Mouse (Mus musculus) regulatory T cell (primary cell): Measurements from ENCODE around the gene Fam81a.

Experiments
- in situ Hi-C: fragments of 300-600 bp; cut with MboI, MseI; formaldehyde crosslinking; loops from one replicate; pipeline ENCODE4 v1.15.1; 2025; ENCODE audit warnings: high pct_unique_total_duplicates

The Fam81a gene

DNA sequence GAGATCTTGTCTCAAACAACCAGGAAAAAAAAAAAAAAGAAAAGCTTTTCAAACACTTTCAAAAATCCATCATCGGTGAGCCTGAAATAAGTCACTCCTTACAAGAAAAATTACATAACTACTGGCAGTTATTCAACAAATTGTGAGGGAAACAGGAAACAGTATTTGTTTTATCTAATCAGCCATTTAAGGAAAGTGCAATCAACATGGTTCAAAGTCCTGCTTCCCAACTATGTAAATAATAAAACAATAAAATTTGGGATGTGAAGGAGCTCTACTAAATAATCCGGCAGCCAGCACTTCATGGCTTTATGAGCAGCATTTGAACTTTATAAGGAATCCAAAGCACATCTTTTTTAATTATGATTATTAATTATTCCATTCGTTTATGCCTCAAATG is 80.3 kb downstream of the Fam81a start:
- in situ Hi-C loops: no loop called here

GRCm38 (mm10) chr9:70053411-70053810 is 88.9 kb downstream of the Fam81a start:
- in situ Hi-C loops: no loop called here

DNA sequence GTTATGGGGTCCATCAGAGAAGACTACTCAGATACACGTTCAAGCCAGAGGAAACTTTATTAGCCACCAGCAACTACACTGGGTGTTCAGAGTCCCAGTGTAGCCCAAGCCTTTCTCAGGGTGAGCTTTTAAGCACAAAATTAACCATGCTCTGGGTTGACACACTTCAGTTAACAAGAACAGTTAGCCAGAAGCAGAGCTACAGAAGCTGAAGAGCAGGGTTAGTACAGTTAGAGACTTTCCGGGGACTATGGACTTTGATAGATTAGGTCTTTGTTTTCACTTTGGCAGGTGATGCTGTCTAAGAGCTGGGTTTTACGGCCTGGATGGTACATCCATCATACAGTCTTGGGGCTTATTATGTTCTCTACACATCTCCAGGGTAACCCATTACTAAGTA is 89.6 kb downstream of the Fam81a start:
- in situ Hi-C loops: no loop called here

- in situ Hi-C loops: no loop called here
These were observed 92.5 kb downstream of the Fam81a start for GRCm38 (mm10) chr9:70049839-70050238.

DNA sequence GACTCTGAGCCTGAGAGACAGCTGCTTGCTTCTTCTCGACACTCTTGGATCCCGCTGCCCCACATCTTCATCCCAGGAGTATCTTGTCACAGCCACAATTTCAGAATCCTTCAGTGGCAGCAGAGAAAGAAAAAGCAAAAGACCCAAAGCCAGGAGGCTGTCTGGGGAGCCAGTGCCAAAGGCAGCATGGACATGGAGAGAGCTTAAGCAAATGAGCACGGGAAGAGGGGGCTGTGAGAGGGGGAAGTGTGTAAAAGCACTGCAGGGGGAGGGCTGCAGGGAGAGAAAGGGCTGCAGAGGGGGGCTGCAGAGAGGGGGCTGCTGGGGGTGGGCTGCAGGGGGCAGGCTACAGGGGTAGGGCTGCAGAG is 93.0 kb downstream of the Fam81a start:
- in situ Hi-C loops: no loop called here

- in situ Hi-C loops: no loop called here
These were observed 93.5 kb downstream of the Fam81a start for GRCm38 (mm10) chr9:70048751-70049415.

DNA sequence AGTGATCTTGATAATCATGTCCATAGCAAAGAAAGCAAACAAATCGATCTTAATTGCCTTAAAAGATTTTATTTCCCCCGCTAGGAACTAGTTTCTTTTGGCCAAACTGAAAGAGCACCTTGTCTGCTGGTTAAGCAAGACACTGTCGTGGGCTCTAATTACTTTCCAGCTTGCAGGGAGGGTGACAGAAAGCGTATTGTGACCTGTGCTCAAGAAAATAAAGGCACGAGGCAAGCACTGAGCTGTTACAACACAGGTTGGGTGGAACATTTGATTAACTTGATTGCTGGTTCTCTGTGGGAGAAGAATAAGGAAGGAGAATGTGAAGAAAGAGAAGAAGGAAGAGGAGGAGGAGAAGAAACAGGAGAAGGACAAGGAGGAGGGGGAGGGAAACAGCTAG is 94.1 kb downstream of the Fam81a start:
- in situ Hi-C loops: no loop called here

DNA sequence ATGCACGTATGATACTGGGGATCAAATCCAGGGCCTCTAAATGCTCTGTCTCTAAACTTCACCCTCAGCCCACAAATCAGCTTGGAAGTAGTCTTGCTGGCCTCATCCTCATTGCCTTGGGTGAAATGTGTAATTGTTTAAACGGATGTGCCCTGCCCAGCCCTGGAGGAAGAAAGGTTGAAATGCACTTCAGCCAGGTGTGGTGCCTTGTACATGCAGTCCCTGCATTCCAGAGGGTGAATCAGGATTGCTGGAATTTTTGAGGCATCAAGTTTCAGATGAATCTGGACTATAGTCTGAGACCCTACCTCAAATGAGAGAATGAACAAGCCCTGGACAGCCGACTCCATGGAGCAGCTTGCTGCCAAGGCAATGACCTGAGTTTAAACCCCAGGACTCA is 94.5 kb downstream of the Fam81a start:
- in situ Hi-C loops: no loop called here

DNA sequence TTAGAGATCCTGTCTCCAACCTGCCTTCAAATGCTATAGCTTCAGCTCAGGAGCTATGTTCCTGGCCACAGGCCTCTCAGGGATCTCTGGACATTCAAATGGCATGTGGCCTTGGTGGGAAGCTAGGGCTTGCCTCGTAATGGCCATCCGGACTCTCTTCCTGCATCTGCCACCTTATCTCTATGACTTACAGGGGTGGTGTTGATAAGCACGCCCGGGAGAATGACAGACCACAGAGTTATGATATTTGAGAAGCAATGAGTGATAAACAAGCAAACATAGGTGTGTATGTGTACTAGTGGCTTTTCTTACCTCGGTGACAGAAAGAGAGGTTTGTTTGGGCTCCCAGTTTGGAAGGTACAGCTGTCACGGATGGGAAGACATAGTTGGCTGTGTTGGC is 96.1 kb downstream of the Fam81a start:
- in situ Hi-C loops: no loop called here

DNA sequence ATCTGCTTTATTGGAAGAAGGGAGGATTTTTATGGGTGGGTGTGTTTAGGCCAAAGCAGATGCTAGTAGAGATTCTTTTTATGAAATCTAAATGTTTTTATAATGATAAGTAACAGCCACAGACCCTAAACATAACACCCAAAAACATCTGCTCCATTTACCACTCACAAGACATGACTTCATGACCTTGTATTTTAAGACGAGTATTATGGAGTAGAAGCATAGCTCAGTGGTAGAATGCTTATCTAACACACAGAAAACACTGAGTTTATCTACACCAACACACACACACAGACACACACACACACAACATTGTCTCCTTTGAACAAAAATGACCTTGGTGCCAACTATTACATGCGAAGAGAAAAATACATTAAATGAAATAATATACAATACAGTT is 97.5 kb downstream of the Fam81a start:
- in situ Hi-C loops: no loop called here

GRCm38 (mm10) chr9:70042935-70043334 is 99.4 kb downstream of the Fam81a start:
- in situ Hi-C loops: no loop called here

DNA sequence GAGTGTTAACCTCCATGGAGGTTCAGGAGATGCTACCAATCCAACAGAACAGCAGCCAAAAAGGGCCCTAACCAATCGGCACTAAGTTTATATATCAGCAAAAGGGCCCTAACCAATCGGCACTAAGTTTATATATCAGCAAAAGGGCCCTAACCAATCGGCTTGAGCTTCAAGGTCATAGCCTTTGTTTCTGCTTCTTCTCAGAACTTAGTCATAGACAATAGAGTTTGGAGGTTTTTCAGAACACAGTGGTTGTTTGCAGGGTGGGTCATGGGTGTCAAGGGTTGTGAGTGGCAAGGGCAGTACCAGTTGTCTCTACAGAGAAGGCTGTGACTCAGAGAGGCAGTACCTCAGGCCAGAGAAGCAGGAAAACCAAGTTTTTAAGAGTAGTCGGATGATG is 100.2 kb downstream of the Fam81a start:
- in situ Hi-C loops: no loop called here

DNA sequence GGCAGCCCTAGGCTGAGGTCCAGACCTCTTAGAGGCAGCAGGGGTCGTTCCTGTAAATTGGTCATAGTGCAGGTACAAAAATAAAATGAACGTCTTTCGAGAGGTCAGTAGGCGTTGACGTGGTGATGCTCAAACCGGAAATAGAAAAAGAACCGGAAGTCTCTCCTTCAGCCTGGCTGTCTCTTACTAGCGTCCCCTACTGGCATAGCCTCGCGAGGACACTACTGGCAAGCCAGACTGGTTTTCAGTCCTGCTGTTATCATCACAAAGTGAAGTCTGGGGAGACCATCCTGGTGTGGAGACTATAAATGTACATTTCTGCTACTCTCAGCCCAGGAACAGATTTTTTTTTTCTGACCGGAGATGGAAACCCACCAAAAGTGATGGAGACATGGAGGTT is 101.8 kb downstream of the Fam81a start:
- in situ Hi-C loops: no loop called here

DNA sequence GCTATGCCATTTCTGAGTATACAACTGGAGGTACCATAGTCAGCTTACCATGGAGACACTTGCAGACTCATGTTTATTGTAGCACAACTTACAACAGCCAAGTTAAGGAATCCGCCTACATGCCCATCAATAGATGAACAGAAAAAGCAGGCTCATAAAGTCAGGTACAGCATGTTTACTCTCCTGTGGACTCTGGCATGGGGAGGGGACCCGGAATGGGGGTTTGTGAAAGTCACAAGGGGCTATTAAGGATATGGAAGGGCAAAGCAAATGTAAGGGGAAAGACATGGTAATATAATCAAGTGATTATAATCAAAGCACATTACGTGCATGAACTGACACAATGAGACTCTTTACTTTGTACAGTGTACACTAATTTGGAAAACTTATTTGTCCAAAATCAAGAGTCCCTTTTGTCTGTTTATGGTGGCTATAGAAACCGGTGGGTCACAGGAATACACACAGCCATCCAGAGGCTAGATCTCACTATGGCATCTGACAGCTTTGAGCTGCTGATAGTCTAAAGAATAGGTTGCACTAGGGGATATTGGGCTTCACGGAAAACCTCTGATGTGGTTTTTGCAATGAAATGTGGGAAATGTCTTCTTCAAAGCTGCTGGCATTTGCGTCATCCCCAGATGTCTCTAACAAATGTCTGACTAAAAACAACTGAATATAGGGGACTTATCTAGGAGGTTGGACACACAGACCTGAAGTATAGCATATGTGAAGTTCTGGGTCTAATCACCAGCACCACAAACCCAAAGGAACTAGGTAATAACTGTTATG is 102.6 kb downstream of the Fam81a start:
- in situ Hi-C loops: no loop called here
